Comparison of ENCODE assay signal across 8 mouse cellular contexts in genomic region chr4:140814241-140815225, GRCm38 (mm10). TPM values are rescaled to one million over a fixed set of nuclear protein-coding genes. Genes with fewer than 3 reads are reported as not detected.
DNase-seq lines count a peak whose midpoint lies in the region; ATAC-seq lines count a peak whose summit lies in the region.

No protein-coding gene starts in this region.

- no peak for ATAC-seq in heart, embryonic 15.5 days (replicated peaks; ENCODE audit: insufficient number of reproducible peaks, insufficient read depth, low FRiP score, low read depth)
- ATAC-seq in kidney, embryonic 16.5 days (ENCODE audit: low FRiP score, low TSS enrichment) = peak; percentile 70

- H3K4me1 ChIP-seq in heart, embryonic 15.5 days (replicated peaks) = peaks cover 56% of the 10 kb centered on the region
- peaks cover 36% of the 10 kb centered on the region for H3K4me1 ChIP-seq in kidney, embryonic 16.5 days (ENCODE audit: insufficient read depth, low read length)

- peak overlapping the region; percentile 43 for H3K4me3 ChIP-seq in heart, embryonic 15.5 days
- peak overlapping the region; percentile 49 for H3K4me3 ChIP-seq in kidney, embryonic 16.5 days (ENCODE audit: low read length)

- H3K27me3 ChIP-seq in heart, embryonic 15.5 days = peaks cover 9% of the 10 kb centered on the region
- H3K27me3 ChIP-seq in kidney, embryonic 16.5 days (ENCODE audit: insufficient read depth, low read length) = no peaks in the 10 kb centered on the region; the same call in 1 of the 2 replicates

- no peaks in the 10 kb centered on the region for H3K36me3 ChIP-seq in heart, embryonic 15.5 days
- H3K36me3 ChIP-seq in kidney, embryonic 16.5 days (ENCODE audit: insufficient read depth, low read length) = no peaks in the 10 kb centered on the region

- DNase-seq in heart, adult 18-20 months = peak; percentile 36 to 45
- no peak for DNase-seq in heart, postnatal 25 days (ENCODE audit: low spot score)
- DNase-seq in embryo, embryonic 11 days = peak; percentile 72
- DNase-seq in lung, postnatal 25 days (ENCODE audit: low spot score) = peak; percentile 44
- peak; percentile 25 for DNase-seq in spleen, adult 12 weeks (ENCODE audit: low spot score)
- DNase-seq in frontal cortex, postnatal 14 days (ENCODE audit: low spot score in 2 of 2) = no peak

- 0 out of 2 replicates have a peak overlapping the region, but pooled peaks have one; percentile 20 for H3K9ac ChIP-seq in heart, embryonic 15.5 days
- H3K9ac ChIP-seq in kidney, embryonic 16.5 days (replicated peaks; ENCODE audit: low read length) = peak overlapping the region; percentile 66

- 31% methylated on average over 36 of the region's 36 CpGs for WGBS in heart, embryonic 15.5 days
- 26% methylated on average over 36 of the region's 36 CpGs for WGBS in kidney, embryonic 16.5 days

- no peak overlapping the region for H3K27ac ChIP-seq in heart, embryonic 15.5 days
- peak overlapping the region; percentile 67 for H3K27ac ChIP-seq in kidney, embryonic 16.5 days (ENCODE audit: low read length)

- H3K4me2 ChIP-seq in heart, embryonic 15.5 days = peak overlapping the region; percentile 63
- H3K4me2 ChIP-seq in kidney, embryonic 16.5 days (replicated peaks; ENCODE audit: low read depth, low read length) = peak overlapping the region; percentile 84

- no peaks in the 10 kb centered on the region for H3K9me3 ChIP-seq in heart, embryonic 15.5 days (replicated peaks)
- no peaks in the 10 kb centered on the region for H3K9me3 ChIP-seq in kidney, embryonic 16.5 days (ENCODE audit: low read length)

- intact Hi-C loops in heart, postnatal 25 days (cut with DNase I) = loop anchor here (10.0 kb wide), 1 partner anchor 140 kb away; no protein-coding TSS in a partner anchor

RNA-seq across cellular contexts. Expression of gene Padi3, which starts 4.1 kb away (rescaled TPM):
- total RNA-seq in heart, adult 18-20 months (2021) = under 1 TPM in 1 of 2 experiments, not detected in 1; 0.15 TPM
- total RNA-seq in heart, postnatal 25 days (2021) = under 1 TPM in 1 of 2 experiments, not detected in 1; 0.20 TPM
- 0.14 and 0.34 TPM in 2 replicates for polyA plus RNA-seq in heart, embryonic 15.5 days (2015; fragmentation: Nextera tagmentation; extraction: Ambion mirVana)
- polyA plus RNA-seq in kidney, embryonic 16.5 days (2015; fragmentation: Nextera tagmentation; extraction: Ambion mirVana) = 0.10 and 0.17 TPM in 2 replicates

RNA-seq across cellular contexts. Expression of gene Padi1, which starts 31.0 kb away (rescaled TPM):
- under 1 TPM in 1 of 2 experiments, not detected in 1; 0.23 TPM for total RNA-seq in heart, adult 18-20 months (2021)
- not detected for total RNA-seq in heart, postnatal 25 days (2021)
- polyA plus RNA-seq in heart, embryonic 15.5 days (2015; fragmentation: Nextera tagmentation; extraction: Ambion mirVana) = 0.05 and 0.08 TPM in 2 replicates
- 0.26 and 0.33 TPM in 2 replicates for polyA plus RNA-seq in kidney, embryonic 16.5 days (2015; fragmentation: Nextera tagmentation; extraction: Ambion mirVana)

RNA-seq across cellular contexts. Expression of gene Padi4, which starts 40.5 kb away (rescaled TPM):
- 1 to 10 TPM in 1 of 2 experiments, under 1 TPM in 1; 0.51 to 1.5 TPM for total RNA-seq in heart, adult 18-20 months (2021)
- total RNA-seq in heart, postnatal 25 days (2021) = under 1 TPM; 0.73 to 0.98 TPM
- polyA plus RNA-seq in heart, embryonic 15.5 days (2015; fragmentation: Nextera tagmentation; extraction: Ambion mirVana) = 1.9 and 2.5 TPM in 2 replicates
- polyA plus RNA-seq in kidney, embryonic 16.5 days (2015; fragmentation: Nextera tagmentation; extraction: Ambion mirVana) = 1.0 and 1.1 TPM in 2 replicates

Comparison
In these comparisons a context has a peak if more than half of its experiments do, and no peak if none do; other contexts are left out.
1. DNase-seq: peak in heart, adult 18-20 months (2 of 2), embryo, embryonic 11 days (single experiment), lung, postnatal 25 days (single experiment) and spleen, adult 12 weeks (single experiment); none in heart, postnatal 25 days (single experiment) and frontal cortex, postnatal 14 days (0 of 2).